Mouse (Mus musculus) neural tube, embryonic 14.5 days (tissue): Measurements from ENCODE around the gene Prf1. TPM values are rescaled to one million over a fixed set of nuclear protein-coding genes. Genes with fewer than 3 reads are reported as not detected.

Experiments used
- ATAC-seq: fragments of 200-750 bp; cut with Nextera tagmentation; 2 replicates; pipeline ENCODE4 v1.8.0; 2017; ENCODE audit warnings: low read depth, mild to moderate bottlenecking, moderate TSS enrichment, moderate library complexity
- H3K27ac ChIP-seq: fragments of 300-500 bp; sonication (generic); 2 replicates; pipeline ENCODE4 v1.5.1; 2014; ENCODE audit warnings: low read depth, mild to moderate bottlenecking, control low read depth, low read length, moderate library complexity, mixed read lengths
- H3K27me3 ChIP-seq: fragments of 300-500 bp; sonication (generic); 2 replicates; pipeline ENCODE4 v1.6.1; 2014; ENCODE audit warnings: low read length; ENCODE audit not compliant: control insufficient read depth, insufficient read depth
- H3K36me3 ChIP-seq: fragments of 300-500 bp; sonication (generic); 2 replicates; pipeline ENCODE4 v1.6.1; 2014; ENCODE audit warnings: low read length, mixed read lengths; ENCODE audit not compliant: control insufficient read depth, insufficient read depth
- H3K4me1 ChIP-seq: fragments of 300-500 bp; sonication (generic); 2 replicates; pipeline ENCODE4 v1.6.1; 2014; ENCODE audit warnings: low read length; ENCODE audit not compliant: control insufficient read depth, insufficient read depth
- H3K4me2 ChIP-seq: fragments of 300-500 bp; sonication (generic); 2 replicates; pipeline ENCODE4 v1.6.1; 2014; ENCODE audit warnings: mild to moderate bottlenecking, low read depth, low read length, control low read depth
- H3K4me3 ChIP-seq: fragments of 300-500 bp; sonication (generic); 2 replicates; pipeline ENCODE4 v1.5.1; 2014; ENCODE audit warnings: low read depth, low read length, control low read depth, mixed read lengths
- H3K9ac ChIP-seq: fragments of 300-500 bp; sonication (generic); replicated peaks from 2 replicates; pipeline ENCODE4 v1.6.1; 2014; ENCODE audit warnings: low read depth, mild to moderate bottlenecking, control low read depth, low read length, mixed read lengths
- H3K9me3 ChIP-seq: fragments of 300-500 bp; sonication (generic); 2 replicates; pipeline ENCODE4 v1.6.1; 2016; ENCODE audit warnings: low read length; ENCODE audit not compliant: control insufficient read depth
- WGBS: fragments of 180-500 bp; shearing (Covaris S2); extraction: QIAGEN DNeasy Blood & Tissue Kit; methylation state at CpG from one replicate; pipeline ENCODE4 v1.1.7; 2014; 5-methylcytosine and 5-hydroxymethylcytosine counted together
- polyA plus RNA-seq: library from polyadenylated mRNA; unstranded; fragments of >200 nt; fragmentation: Nextera tagmentation; extraction: Ambion mirVana; gene quantifications from 2 replicates; pipeline ENCODE4 v1.2.1, GENCODE M21; 2014

Prf1 gene
- polyA plus RNA-seq, 1 experiment from 2014 or later: not detected

DNA sequence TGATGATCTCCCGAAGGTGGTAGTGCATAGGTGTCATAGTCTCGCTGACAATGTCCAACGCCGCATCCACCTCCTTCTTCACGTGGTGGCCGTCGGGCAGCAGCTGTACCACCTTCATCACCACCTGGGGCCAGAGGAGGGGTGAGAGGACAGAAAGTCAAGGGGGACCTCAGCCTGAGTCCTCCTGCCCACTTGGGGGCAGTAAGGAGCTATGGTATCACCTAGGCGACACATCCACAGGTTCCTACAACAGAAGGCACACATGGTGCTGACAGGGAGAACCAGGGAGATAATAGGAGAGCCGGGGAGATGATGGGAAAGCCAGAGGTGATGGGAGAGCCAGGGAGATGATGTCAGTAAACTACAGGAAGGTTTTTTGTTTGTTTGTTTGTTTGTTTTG, 41.6 kb downstream of the Prf1 start:
- WGBS: 90% methylated on average over 9 of the region's 9 CpGs
- H3K4me3 ChIP-seq: no peak overlapping the region
- no peak for ATAC-seq
- no peaks in the 10 kb centered on the region for H3K9me3 ChIP-seq
- H3K9ac ChIP-seq: no peak overlapping the region
- H3K36me3 ChIP-seq: no peaks in the 10 kb centered on the region
- no peaks in the 10 kb centered on the region for H3K4me1 ChIP-seq
- H3K27me3 ChIP-seq: no peaks in the 10 kb centered on the region
- H3K27ac ChIP-seq: no peak overlapping the region
- no peak overlapping the region for H3K4me2 ChIP-seq

GRCm38 (mm10) chr10:61340247-61340646, 42.6 kb downstream of the Prf1 start:
- 79% methylated on average over 9 of the region's 9 CpGs for WGBS
- Histone ChIP-seq H3K9ac (no peak overlapping the region), H3K9me3 (no peaks in the 10 kb centered on the region), H3K4me2 (no peak overlapping the region), H3K36me3 (no peaks in the 10 kb centered on the region), H3K4me1 (no peaks in the 10 kb centered on the region), H3K27me3 (no peaks in the 10 kb centered on the region), H3K4me3 (no peak overlapping the region), H3K27ac (no peak overlapping the region)
- no peak for ATAC-seq

DNA sequence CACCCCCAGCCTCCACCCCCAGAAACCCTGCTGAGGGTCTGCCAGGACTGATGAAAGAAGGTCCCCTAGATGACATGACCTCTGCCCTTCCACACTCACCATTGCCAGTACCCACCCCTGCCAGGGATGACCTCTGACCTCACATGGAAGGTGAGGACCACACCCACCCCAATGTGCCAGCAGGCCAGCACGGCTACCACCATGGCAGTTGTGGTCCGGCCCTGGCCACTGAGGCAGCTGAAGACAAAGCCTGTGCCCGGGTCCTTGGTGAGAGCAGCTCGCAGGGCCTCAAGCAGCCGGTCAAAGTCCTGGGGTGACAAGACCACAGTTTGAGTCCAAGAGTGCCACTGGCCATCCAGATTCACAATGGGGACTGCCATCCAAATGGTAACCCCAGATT, 43.4 kb downstream of the Prf1 start:
- no peaks in the 10 kb centered on the region for H3K36me3 ChIP-seq
- 92% methylated on average over 5 of the region's 5 CpGs for WGBS
- H3K27ac ChIP-seq: no peak overlapping the region
- no peak overlapping the region for H3K4me2 ChIP-seq
- no peaks in the 10 kb centered on the region for H3K27me3 ChIP-seq
- no peaks in the 10 kb centered on the region for H3K9me3 ChIP-seq
- H3K4me1 ChIP-seq: no peaks in the 10 kb centered on the region
- H3K4me3 ChIP-seq: no peak overlapping the region
- H3K9ac ChIP-seq: no peak overlapping the region
- no peak for ATAC-seq

DNA sequence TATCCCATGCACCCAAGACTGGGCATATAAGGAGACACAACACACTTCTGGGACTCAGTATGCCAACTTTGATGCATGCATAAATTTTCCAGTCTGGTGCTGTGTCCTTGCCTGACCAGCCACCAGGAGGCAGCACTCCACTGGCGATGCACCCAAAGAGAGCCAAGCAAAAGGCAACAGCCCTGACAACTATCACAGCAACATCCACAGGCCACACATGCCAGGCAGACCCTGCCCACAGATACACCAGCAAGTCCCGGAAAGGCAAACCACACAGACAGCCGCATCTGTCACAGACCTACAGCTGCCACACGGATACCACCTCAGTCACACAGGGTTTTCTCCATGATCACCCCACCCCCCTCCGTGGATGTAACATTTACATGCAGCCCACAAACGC, 43.9 kb downstream of the Prf1 start:
- ATAC-seq: peak; percentile 54; the same call in 1 of the 2 replicates
- Histone ChIP-seq H3K36me3 (no peaks in the 10 kb centered on the region), H3K9me3 (no peaks in the 10 kb centered on the region), H3K9ac (no peak overlapping the region), H3K27ac (no peak overlapping the region), H3K27me3 (no peaks in the 10 kb centered on the region), H3K4me2 (no peak overlapping the region), H3K4me1 (no peaks in the 10 kb centered on the region), H3K4me3 (no peak overlapping the region)
- 70% methylated on average over 6 of the region's 6 CpGs for WGBS

DNA sequence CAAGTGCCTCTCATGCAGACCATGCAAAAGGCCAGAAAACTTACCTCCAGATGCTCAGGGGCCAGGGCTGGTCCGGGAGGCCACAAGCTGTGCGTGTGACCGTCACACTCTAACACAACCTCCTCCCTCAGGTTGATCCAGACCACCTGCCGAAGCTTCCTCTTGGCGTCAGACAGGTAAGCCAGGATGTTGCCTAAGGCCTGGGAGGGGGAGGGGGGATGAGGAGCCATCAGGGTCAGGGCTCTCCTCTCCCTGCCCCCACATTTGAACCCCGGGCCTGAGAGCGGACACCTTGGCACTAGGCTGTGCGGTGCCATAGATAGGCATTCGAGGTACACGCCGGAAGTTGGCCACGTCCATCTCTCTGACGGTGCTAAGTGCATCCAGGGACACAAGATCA, 45.1 kb downstream of the Prf1 start:
- WGBS: 92% methylated on average over 13 of the region's 13 CpGs
- no peak for ATAC-seq
- H3K27ac ChIP-seq: no peak overlapping the region
- H3K4me3 ChIP-seq: no peak overlapping the region
- no peaks in the 10 kb centered on the region for H3K4me1 ChIP-seq
- no peaks in the 10 kb centered on the region for H3K9me3 ChIP-seq
- H3K9ac ChIP-seq: no peak overlapping the region
- no peaks in the 10 kb centered on the region for H3K27me3 ChIP-seq
- no peaks in the 10 kb centered on the region for H3K36me3 ChIP-seq
- H3K4me2 ChIP-seq: no peak overlapping the region

DNA sequence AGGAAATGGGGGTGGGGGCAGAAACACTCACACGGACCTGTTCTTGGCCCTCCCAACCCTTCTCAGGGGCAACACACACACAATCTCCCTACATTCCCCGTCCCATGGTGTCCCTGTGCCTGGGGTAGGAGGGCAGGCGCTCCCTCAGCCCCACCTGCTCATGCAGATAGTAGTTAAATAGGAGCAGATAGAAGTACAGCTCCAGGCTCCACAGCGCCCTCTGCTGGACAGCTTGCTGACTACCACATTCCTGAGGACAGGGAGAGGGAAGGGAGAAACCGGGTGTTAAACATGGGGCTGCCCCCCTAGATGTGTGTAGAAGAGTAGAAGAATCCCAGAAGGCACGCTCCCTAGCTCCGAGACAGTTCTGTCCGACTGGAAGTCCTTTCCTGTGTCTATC, 46.3 kb downstream of the Prf1 start:
- Histone ChIP-seq H3K9ac (no peak overlapping the region), H3K4me2 (no peak overlapping the region), H3K4me3 (no peak overlapping the region), H3K36me3 (no peaks in the 10 kb centered on the region), H3K9me3 (no peaks in the 10 kb centered on the region), H3K27ac (no peak overlapping the region), H3K27me3 (no peaks in the 10 kb centered on the region), H3K4me1 (no peaks in the 10 kb centered on the region)
- no peak for ATAC-seq
- 66% methylated on average over 8 of the region's 8 CpGs for WGBS

- H3K9ac ChIP-seq: no peak overlapping the region
- no peak for ATAC-seq
- H3K27me3 ChIP-seq: no peaks in the 10 kb centered on the region
- H3K4me1 ChIP-seq: no peaks in the 10 kb centered on the region
- no peak overlapping the region for H3K4me2 ChIP-seq
- 77% methylated on average over 8 of the region's 8 CpGs for WGBS
- no peak overlapping the region for H3K4me3 ChIP-seq
- H3K9me3 ChIP-seq: no peaks in the 10 kb centered on the region
- no peaks in the 10 kb centered on the region for H3K36me3 ChIP-seq
- no peak overlapping the region for H3K27ac ChIP-seq
These were observed 47.5 kb downstream of the Prf1 start for GRCm38 (mm10) chr10:61345179-61345578.

DNA sequence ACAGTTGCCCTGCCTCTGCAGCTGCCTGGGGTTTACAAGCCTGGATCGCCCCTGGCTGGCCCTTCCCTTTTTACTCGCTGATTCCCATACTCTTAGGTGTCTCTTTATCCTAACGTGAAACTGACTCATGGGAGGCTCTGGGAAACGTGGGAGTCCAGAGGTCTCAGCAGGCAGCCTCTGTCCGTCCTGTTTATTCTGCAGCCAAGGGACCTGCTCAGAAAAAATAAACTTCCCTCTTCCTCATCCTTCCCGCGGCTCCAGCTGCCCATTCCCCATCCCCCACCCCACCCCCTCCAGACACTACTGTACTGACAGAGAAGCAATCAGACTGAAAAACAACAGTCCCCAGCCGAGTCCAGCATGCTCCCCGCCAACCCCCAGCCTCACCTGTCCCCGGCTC, 48.7 kb downstream of the Prf1 start:
- no peaks in the 10 kb centered on the region for H3K4me1 ChIP-seq
- no peak overlapping the region for H3K4me3 ChIP-seq
- no peaks in the 10 kb centered on the region for H3K27me3 ChIP-seq
- H3K27ac ChIP-seq: no peak overlapping the region
- 25% methylated on average over 10 of the region's 10 CpGs for WGBS
- no peak overlapping the region for H3K4me2 ChIP-seq
- H3K9ac ChIP-seq: no peak overlapping the region
- no peaks in the 10 kb centered on the region for H3K36me3 ChIP-seq
- ATAC-seq: no peak
- H3K9me3 ChIP-seq: no peaks in the 10 kb centered on the region

- Histone ChIP-seq H3K4me1 (no peaks in the 10 kb centered on the region), H3K9ac (no peak overlapping the region), H3K9me3 (no peaks in the 10 kb centered on the region), H3K4me2 (no peak overlapping the region), H3K4me3 (no peak overlapping the region), H3K36me3 (0 out of 2 replicates have a peak, but pooled peaks cover 5% of the 10 kb centered on the region), H3K27ac (no peak overlapping the region), H3K27me3 (no peaks in the 10 kb centered on the region)
- ATAC-seq: no peak
- 52% methylated on average over 4 of the region's 4 CpGs for WGBS
These were observed 53.6 kb downstream of the Prf1 start for GRCm38 (mm10) chr10:61351216-61351615.
